Mouse (Mus musculus) liver, postnatal 0 days (tissue): ENCODE measurements around the gene Agtr1b. TPM values are rescaled to one million over a fixed set of nuclear protein-coding genes. Genes with fewer than 3 reads are reported as not detected.

ENCODE experiments used
- ATAC-seq: fragments of 200-750 bp; cut with Nextera tagmentation; 2 replicates; pipeline ENCODE4 v1.8.0; 2017; ENCODE audit warnings: mild to moderate bottlenecking, moderate library complexity
- DNase-seq: peaks from one replicate; pipeline ENCODE4 v3.0.0-alpha.2; 2016
- H3K27ac ChIP-seq: fragments of 300-500 bp; sonication (generic); 2 replicates; pipeline ENCODE4 v1.5.1; 2014; ENCODE audit warnings: antibody characterized with exemption, moderate library complexity, mild to moderate bottlenecking, low read depth
- H3K27me3 ChIP-seq: fragments of 300-500 bp; sonication (generic); 2 replicates; pipeline ENCODE4 v1.6.1; 2014; ENCODE audit warnings: low read length, control low read depth, mixed read lengths; ENCODE audit not compliant: insufficient read depth
- H3K36me3 ChIP-seq: fragments of 300-500 bp; sonication (generic); replicated peaks from 2 replicates; pipeline ENCODE4 v1.6.1; 2014; ENCODE audit warnings: mild to moderate bottlenecking, control low read depth, low read length, moderate library complexity, mixed read lengths; ENCODE audit not compliant: insufficient read depth
- H3K4me1 ChIP-seq: fragments of 300-500 bp; sonication (generic); 2 replicates; pipeline ENCODE4 v1.6.1; 2014; ENCODE audit warnings: antibody characterized with exemption, mild to moderate bottlenecking, control low read depth; ENCODE audit not compliant: insufficient read depth
- H3K4me2 ChIP-seq: fragments of 300-500 bp; sonication (generic); 2 replicates; pipeline ENCODE4 v1.6.1; 2014; ENCODE audit warnings: low read depth, mild to moderate bottlenecking, low read length, moderate library complexity, mixed read lengths
- H3K4me3 ChIP-seq: fragments of 300-500 bp; sonication (generic); 2 replicates; pipeline ENCODE4 v1.5.1; 2014; ENCODE audit warnings: low read depth, low read length
- H3K9ac ChIP-seq: fragments of 300-500 bp; sonication (generic); replicated peaks from 2 replicates; pipeline ENCODE4 v1.6.1; 2014; ENCODE audit warnings: mild to moderate bottlenecking, moderate library complexity
- H3K9me3 ChIP-seq: fragments of 300-500 bp; sonication (generic); 2 replicates; pipeline ENCODE4 v1.6.1; 2016; ENCODE audit warnings: mild to moderate bottlenecking, control low read depth, low read length, mixed read lengths
- CTCF ChIP-seq: sonication (generic); IDR thresholded peaks from 2 replicates; pipeline ENCODE4 v1.5.1; 2016; ENCODE audit warnings: antibody characterized with exemption, low read depth
- EP300 ChIP-seq: IDR thresholded peaks from 2 replicates; pipeline ENCODE4 v1.6.1; 2016; ENCODE audit warnings: antibody characterized with exemption, low read depth, mild to moderate bottlenecking
- WGBS: fragments of 180-500 bp; shearing (Covaris S2); extraction: QIAGEN DNeasy Blood & Tissue Kit; methylation state at CpG from one replicate; pipeline ENCODE4 v1.1.7; 2014; ENCODE audit not compliant: insufficient replicate concordance; 5-methylcytosine and 5-hydroxymethylcytosine counted together
- polyA plus RNA-seq: library from polyadenylated mRNA; unstranded; fragments of >200 nt; fragmentation: Nextera tagmentation; extraction: Ambion mirVana; gene quantifications from 2 replicates; pipeline ENCODE4 v1.2.1, GENCODE M21; 2015

Agtr1b gene
- polyA plus RNA-seq, 1 experiment from 2014 or later: not detected

DNA sequence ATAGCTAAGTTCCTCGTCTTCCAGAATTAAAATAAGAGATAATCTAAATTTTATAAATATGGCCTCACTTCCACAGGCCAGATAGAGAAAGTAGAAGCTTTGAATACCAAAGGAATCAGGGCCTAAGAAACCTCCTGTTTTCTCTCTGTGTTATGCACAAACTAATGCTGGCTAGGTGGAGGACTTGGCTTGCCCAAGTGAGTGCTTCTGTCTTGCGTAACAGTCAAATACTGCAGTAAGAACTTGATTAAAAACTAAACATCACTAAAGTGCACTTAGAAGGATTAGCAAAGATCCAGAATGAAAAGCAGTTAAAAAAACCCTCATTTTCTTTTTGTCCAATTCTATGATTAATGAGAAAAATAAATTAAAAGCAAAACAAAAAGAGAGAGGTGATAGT lies 78.2 kb downstream of the Agtr1b start:
- Histone ChIP-seq H3K9ac (no peak overlapping the region), H3K27me3 (no peaks in the 10 kb centered on the region), H3K27ac (no peak overlapping the region), H3K4me2 (no peak overlapping the region), H3K4me1 (no peaks in the 10 kb centered on the region), H3K4me3 (no peak overlapping the region), H3K36me3 (no peaks in the 10 kb centered on the region), H3K9me3 (no peaks in the 10 kb centered on the region)
- no peak for TF ChIP-seq EP300
- TF ChIP-seq CTCF: no peak
- ATAC-seq: no peak
- DNase-seq: no peak
- 75% methylated on average over 2 of the region's 2 CpGs for WGBS

DNA sequence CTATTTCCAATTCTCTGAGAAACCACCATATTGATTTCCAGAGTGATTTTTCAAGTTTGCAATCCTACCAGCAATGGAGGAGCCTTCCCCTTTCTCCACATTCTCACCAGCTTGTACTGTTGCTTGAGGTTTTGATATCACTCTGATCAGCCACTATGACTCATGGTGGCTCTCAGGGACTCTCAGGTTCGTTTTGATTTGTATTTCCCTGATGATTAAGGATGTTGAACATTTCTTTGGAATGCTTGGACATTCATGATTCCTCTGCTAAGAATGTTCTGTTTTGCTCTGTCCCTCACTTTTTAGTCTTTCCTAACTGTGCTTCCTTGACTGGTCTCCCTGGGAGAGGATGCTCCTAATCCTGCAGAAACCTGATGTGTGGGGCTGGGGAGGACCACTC lies 85.2 kb downstream of the Agtr1b start:
- Histone ChIP-seq H3K27ac (no peak overlapping the region), H3K36me3 (no peaks in the 10 kb centered on the region), H3K9me3 (no peaks in the 10 kb centered on the region), H3K4me1 (no peaks in the 10 kb centered on the region), H3K27me3 (no peaks in the 10 kb centered on the region), H3K9ac (no peak overlapping the region), H3K4me3 (no peak overlapping the region), H3K4me2 (no peak overlapping the region)
- no peak for ATAC-seq
- TF ChIP-seq EP300 (no peak), CTCF (no peak)
- 39% methylated on average over 1 of the region's 1 CpGs for WGBS
- no peak for DNase-seq

DNA sequence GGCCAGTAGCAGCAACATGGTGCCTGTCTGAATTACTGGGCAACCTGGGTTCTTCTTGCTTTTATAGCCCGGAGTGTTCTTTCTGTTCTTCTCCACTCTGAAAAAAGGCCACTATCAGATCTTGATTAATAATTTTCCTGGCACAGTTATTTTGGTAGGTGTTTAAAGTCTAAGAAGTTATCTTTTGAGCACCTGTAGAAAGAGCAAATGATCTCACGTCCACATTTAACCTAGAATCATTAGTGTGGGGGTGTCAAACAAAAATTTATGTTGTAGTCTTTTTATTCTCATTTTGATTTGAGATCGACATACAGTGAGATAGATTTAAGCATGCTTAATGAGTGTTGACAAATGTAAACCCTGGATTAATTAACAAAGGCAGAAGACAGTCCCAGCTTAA lies 91.3 kb downstream of the Agtr1b start, which contains the start of gene Cpb1:
TSS of gene Cpb1 (minus strand) at position 101 of the 400 bp plus-strand sequence.
- Histone ChIP-seq H3K4me1 (no peaks in the 10 kb centered on the region), H3K4me3 (no peak within 1 kb of the TSS), H3K9me3 (no peaks in the 10 kb centered on the region), H3K9ac (no peak within 1 kb of the TSS), H3K4me2 (no peak within 1 kb of the TSS), H3K27me3 (no peaks in the 10 kb centered on the region), H3K27ac (no peak within 1 kb of the TSS), H3K36me3 (no peaks in the 10 kb centered on the region)
- ATAC-seq: no peak
- DNase-seq: no peak
- no peak for TF ChIP-seq CTCF
- no peak for TF ChIP-seq EP300
- 73% methylated on average over 3 of the region's 3 CpGs for WGBS

Other genes with a start within 250 kb of the Agtr1b start
- gene Gyg, start 211.9 kb downstream of the Agtr1b start, polyA plus RNA-seq: 18.1 and 19.2 TPM in 2 replicates
- gene Cpa3, start 125.0 kb downstream of the Agtr1b start, polyA plus RNA-seq: 2.7 and 3.0 TPM in 2 replicates
- 2.3 TPM in 1 of 2 replicates, not detected in the other for gene Cpb1, start 91.4 kb downstream of the Agtr1b start, polyA plus RNA-seq